In genomic region chr5:111123050-111123746, GRCm38 (mm10) we compare ENCODE assay signal across 9 mouse cellular contexts.
DNase-seq lines count a peak whose midpoint lies in the region; ATAC-seq and TF ChIP-seq lines count a peak whose summit lies in the region.
"Had no signal": no experiment of that assay in that cellular context is flagged by ENCODE, and none has a peak within 500 bp of the region (broad histone marks: within the 10 kb centered on the region; RNA-seq: fewer than 3 reads in every experiment).

No protein-coding gene starts in this region.

- no peak overlapping the region for H3K4me3 ChIP-seq in forebrain, embryonic 12.5 days (replicated peaks)
- H3K4me3 ChIP-seq in limb, embryonic 12.5 days (replicated peaks) = no peak overlapping the region
- H3K4me3 ChIP-seq in intestine, postnatal 0 days (ENCODE audit: low read depth, low read length) = no peak overlapping the region

- H3K27ac ChIP-seq in forebrain, embryonic 12.5 days = peak overlapping the region; percentile 53; the same call in 1 of the 2 replicates
- 0 out of 2 replicates have a peak overlapping the region, but pooled peaks have one; percentile 20 for H3K27ac ChIP-seq in limb, embryonic 12.5 days
- H3K27ac ChIP-seq in intestine, postnatal 0 days (ENCODE audit: low read depth, low read length) = no peak overlapping the region

- no peaks in the 10 kb centered on the region for H3K27me3 ChIP-seq in forebrain, embryonic 12.5 days
- no peaks in the 10 kb centered on the region for H3K27me3 ChIP-seq in limb, embryonic 12.5 days
- H3K27me3 ChIP-seq in intestine, postnatal 0 days (replicated peaks; ENCODE audit: control insufficient read depth, insufficient read depth, low read length) = no peaks in the 10 kb centered on the region

- no peak overlapping the region for H3K4me2 ChIP-seq in forebrain, embryonic 12.5 days
- no peak overlapping the region for H3K4me2 ChIP-seq in limb, embryonic 12.5 days
- H3K4me2 ChIP-seq in intestine, postnatal 0 days (replicated peaks; ENCODE audit: low read depth) = no peak overlapping the region
- H3K4me2 ChIP-seq: liver, embryonic 11.5 days had no signal

- peak; percentile 62 for ATAC-seq in forebrain, embryonic 12.5 days (ENCODE audit: low FRiP score)
- ATAC-seq in limb, embryonic 12.5 days (ENCODE audit: insufficient number of reproducible peaks, insufficient read depth, low FRiP score, low TSS enrichment, low read depth) = 0 out of 2 replicates have a peak, but pooled peaks have one; percentile 30
- ATAC-seq in intestine, postnatal 0 days = no peak

- no peaks in the 10 kb centered on the region for H3K9me3 ChIP-seq in forebrain, embryonic 12.5 days
- no peaks in the 10 kb centered on the region for H3K9me3 ChIP-seq in limb, embryonic 12.5 days
- H3K9me3 ChIP-seq in intestine, postnatal 0 days (ENCODE audit: control insufficient read depth) = no peaks in the 10 kb centered on the region

- no peak for TF ChIP-seq CTCF in intestine, postnatal 0 days (IDR thresholded peaks at IDR 0.05; ENCODE audit: low read depth)

- H3K36me3 ChIP-seq in forebrain, embryonic 12.5 days (replicated peaks) = no peaks in the 10 kb centered on the region
- no peaks in the 10 kb centered on the region for H3K36me3 ChIP-seq in limb, embryonic 12.5 days
- H3K36me3 ChIP-seq in intestine, postnatal 0 days (ENCODE audit: control insufficient read depth, insufficient read depth) = no peaks in the 10 kb centered on the region

- 47% methylated on average over 12 of the region's 12 CpGs for WGBS in forebrain, embryonic 12.5 days
- 45% methylated on average over 12 of the region's 12 CpGs for WGBS in limb, embryonic 12.5 days
- WGBS in intestine, postnatal 0 days = 74% methylated on average over 12 of the region's 12 CpGs

- DNase-seq in right cerebral cortex, postnatal 10 days (ENCODE audit: low spot score in 2 of 2) = peak; percentile 68 to 80
- DNase-seq in right cerebral cortex, postnatal 4 days = no peak
- no peak for DNase-seq in cerebellum, adult 8-10 months
- DNase-seq in spleen, postnatal 10 days (ENCODE audit: low spot score in 2 of 2) = no peak
- DNase-seq: cerebellum, adult 9-10 months had no signal

- no peak overlapping the region for H3K9ac ChIP-seq in forebrain, embryonic 12.5 days
- H3K9ac ChIP-seq in limb, embryonic 12.5 days (replicated peaks) = no peak overlapping the region
- H3K9ac ChIP-seq in intestine, postnatal 0 days (ENCODE audit: low read depth, low read length) = no peak overlapping the region

- peaks cover 42% of the 10 kb centered on the region for H3K4me1 ChIP-seq in forebrain, embryonic 12.5 days
- peaks cover 46% of the 10 kb centered on the region for H3K4me1 ChIP-seq in limb, embryonic 12.5 days (replicated peaks)
- 0 out of 2 replicates have a peak, but pooled peaks cover 9% of the 10 kb centered on the region for H3K4me1 ChIP-seq in intestine, postnatal 0 days (replicated peaks; ENCODE audit: control insufficient read depth, insufficient read depth, low read length)

Comparison
In these comparisons a context has a peak if more than half of its experiments do, and no peak if none do; other contexts are left out.
1. DNase-seq: peak in right cerebral cortex, postnatal 10 days (2 of 2); none in right cerebral cortex, postnatal 4 days (single experiment), cerebellum, adult 8-10 months (single experiment) and spleen, postnatal 10 days (0 of 2).